Mouse (Mus musculus) liver, embryonic 13.5 days (tissue): Measurements from ENCODE around the gene Col2a1. TPM values are rescaled to one million over a fixed set of nuclear protein-coding genes. Genes with fewer than 3 reads are reported as not detected.

Experiments used
- ATAC-seq: fragments of 200-750 bp; cut with Nextera tagmentation; 2 replicates; pipeline ENCODE4 v1.8.0; 2017; ENCODE audit warnings: low read depth, mild to moderate bottlenecking, moderate number of reproducible peaks, moderate library complexity
- DNase-seq: peaks from one replicate; pipeline ENCODE4 v3.0.0; 2022
- H3K27ac ChIP-seq: fragments of 300-500 bp; sonication (generic); 2 replicates; pipeline ENCODE4 v1.5.1; 2015; ENCODE audit warnings: moderate library complexity, mild to moderate bottlenecking, inconsistent platforms
- H3K27me3 ChIP-seq: fragments of 300-500 bp; sonication (generic); 2 replicates; pipeline ENCODE4 v1.6.1; 2015; ENCODE audit warnings: mild to moderate bottlenecking, inconsistent platforms
- H3K36me3 ChIP-seq: fragments of 300-500 bp; sonication (generic); 2 replicates; pipeline ENCODE4 v1.6.1; 2015; ENCODE audit warnings: mild to moderate bottlenecking, inconsistent platforms
- H3K4me1 ChIP-seq: fragments of 300-500 bp; sonication (generic); replicated peaks from 2 replicates; pipeline ENCODE4 v1.6.1; 2015; ENCODE audit warnings: inconsistent platforms
- H3K4me2 ChIP-seq: fragments of 300-500 bp; sonication (generic); 2 replicates; pipeline ENCODE4 v1.6.1; 2015; ENCODE audit warnings: inconsistent platforms, mild to moderate bottlenecking, moderate library complexity
- H3K4me3 ChIP-seq: fragments of 300-500 bp; sonication (generic); replicated peaks from 2 replicates; pipeline ENCODE4 v1.5.1; 2015; ENCODE audit warnings: mild to moderate bottlenecking, inconsistent platforms
- H3K9ac ChIP-seq: fragments of 300-500 bp; sonication (generic); 2 replicates; pipeline ENCODE4 v1.6.1; 2015; ENCODE audit warnings: mild to moderate bottlenecking, inconsistent platforms
- H3K9me3 ChIP-seq: fragments of 300-500 bp; sonication (generic); replicated peaks from 2 replicates; pipeline ENCODE4 v1.6.1; 2016; ENCODE audit warnings: inconsistent platforms
- WGBS: fragments of 180-500 bp; shearing (Covaris S2); methylation state at CpG from one replicate; pipeline ENCODE4 v1.1.7; 2015; ENCODE audit not compliant: insufficient replicate concordance; 5-methylcytosine and 5-hydroxymethylcytosine counted together
- polyA plus RNA-seq: library from polyadenylated mRNA; unstranded; fragments of >200 nt; fragmentation: Nextera tagmentation; extraction: Ambion mirVana; gene quantifications from 2 replicates; pipeline ENCODE4 v1.2.1, GENCODE M21; 2015

Col2a1 gene
- polyA plus RNA-seq, 1 experiment from 2014 or later = 0.27 TPM

GRCm38 (mm10) chr15:97942538-97942937 is 62.0 kb downstream of the Col2a1 start:
- Histone ChIP-seq H3K27ac (no peak overlapping the region), H3K4me3 (no peak overlapping the region), H3K27me3 (no peaks in the 10 kb centered on the region), H3K36me3 (no peaks in the 10 kb centered on the region), H3K9ac (no peak overlapping the region), H3K4me1 (no peaks in the 10 kb centered on the region), H3K4me2 (no peak overlapping the region), H3K9me3 (no peaks in the 10 kb centered on the region)
- no peak for DNase-seq
- ATAC-seq = no peak
- WGBS = 65% methylated on average over 8 of the region's 8 CpGs

- WGBS = 69% methylated on average over 2 of the region's 2 CpGs
- ATAC-seq = no peak
These were observed 63.2 kb downstream of the Col2a1 start for GRCm38 (mm10) chr15:97941306-97941705.

GRCm38 (mm10) chr15:97940088-97940487 is 64.4 kb downstream of the Col2a1 start:
- Histone ChIP-seq H3K4me1 (no peaks in the 10 kb centered on the region), H3K4me3 (no peak overlapping the region), H3K9me3 (no peaks in the 10 kb centered on the region), H3K27me3 (no peaks in the 10 kb centered on the region), H3K36me3 (no peaks in the 10 kb centered on the region), H3K27ac (no peak overlapping the region), H3K9ac (no peak overlapping the region), H3K4me2 (no peak overlapping the region)
- DNase-seq = no peak
- no peak for ATAC-seq
- 60% methylated on average over 2 of the region's 2 CpGs for WGBS

More at GRCm38 (mm10) chr15:97941306-97941705, 63.2 kb downstream of the Col2a1 start:
- Histone ChIP-seq H3K36me3 (no peaks in the 10 kb centered on the region), H3K27ac (no peak overlapping the region), H3K4me1 (no peaks in the 10 kb centered on the region), H3K4me2 (no peak overlapping the region), H3K27me3 (no peaks in the 10 kb centered on the region), H3K9me3 (no peaks in the 10 kb centered on the region), H3K9ac (no peak overlapping the region), H3K4me3 (no peak overlapping the region)
- DNase-seq = no peak

GRCm38 (mm10) chr15:97938580-97938979 is 65.9 kb downstream of the Col2a1 start:
- Histone ChIP-seq H3K4me1 (no peaks in the 10 kb centered on the region), H3K9me3 (no peaks in the 10 kb centered on the region), H3K4me2 (no peak overlapping the region), H3K27me3 (no peaks in the 10 kb centered on the region), H3K4me3 (no peak overlapping the region), H3K36me3 (no peaks in the 10 kb centered on the region), H3K9ac (no peak overlapping the region), H3K27ac (no peak overlapping the region)
- no peak for DNase-seq
- WGBS = 52% methylated on average over 6 of the region's 6 CpGs
- no peak for ATAC-seq

GRCm38 (mm10) chr15:97932441-97932840 is 72.1 kb downstream of the Col2a1 start:
- WGBS = 70% methylated on average over 12 of the region's 12 CpGs
- H3K27ac ChIP-seq = no peak overlapping the region
- no peaks in the 10 kb centered on the region for H3K27me3 ChIP-seq
- no peaks in the 10 kb centered on the region for H3K4me1 ChIP-seq
- no peak overlapping the region for H3K4me3 ChIP-seq
- H3K4me2 ChIP-seq = no peak overlapping the region
- H3K9ac ChIP-seq = no peak overlapping the region
- H3K9me3 ChIP-seq = no peaks in the 10 kb centered on the region
- no peak for DNase-seq
- no peaks in the 10 kb centered on the region for H3K36me3 ChIP-seq
- no peak for ATAC-seq

- no peak for ATAC-seq
- no peak overlapping the region for H3K4me2 ChIP-seq
- no peaks in the 10 kb centered on the region for H3K9me3 ChIP-seq
- H3K27me3 ChIP-seq = no peaks in the 10 kb centered on the region
- no peak for DNase-seq
- H3K27ac ChIP-seq = no peak overlapping the region
- no peak overlapping the region for H3K4me3 ChIP-seq
- H3K4me1 ChIP-seq = no peaks in the 10 kb centered on the region
- no peak overlapping the region for H3K9ac ChIP-seq
- no peaks in the 10 kb centered on the region for H3K36me3 ChIP-seq
- 38% methylated on average over 13 of the region's 13 CpGs for WGBS
These were observed 75.2 kb downstream of the Col2a1 start for GRCm38 (mm10) chr15:97929259-97929824.

GRCm38 (mm10) chr15:97927821-97928220 is 76.7 kb downstream of the Col2a1 start:
- DNase-seq = no peak
- Histone ChIP-seq H3K36me3 (no peaks in the 10 kb centered on the region), H3K9ac (no peak overlapping the region), H3K27ac (no peak overlapping the region), H3K4me3 (no peak overlapping the region), H3K4me1 (no peaks in the 10 kb centered on the region), H3K4me2 (no peak overlapping the region), H3K9me3 (no peaks in the 10 kb centered on the region), H3K27me3 (no peaks in the 10 kb centered on the region)
- 26% methylated on average over 6 of the region's 6 CpGs for WGBS
- ATAC-seq = no peak

GRCm38 (mm10) chr15:97927018-97927417 is 77.5 kb downstream of the Col2a1 start:
- 52% methylated on average over 4 of the region's 4 CpGs for WGBS
- Histone ChIP-seq H3K9ac (no peak overlapping the region), H3K4me2 (no peak overlapping the region), H3K36me3 (no peaks in the 10 kb centered on the region), H3K4me3 (no peak overlapping the region), H3K4me1 (no peaks in the 10 kb centered on the region), H3K27ac (no peak overlapping the region), H3K27me3 (no peaks in the 10 kb centered on the region), H3K9me3 (no peaks in the 10 kb centered on the region)
- ATAC-seq = no peak
- DNase-seq = no peak

Other genes starting within 250 kb of the Col2a1 start
- 1.2 and 1.8 TPM in 2 replicates for gene Rapgef3, start 236.7 kb downstream of the Col2a1 start, polyA plus RNA-seq
- 89.5 and 101 TPM in 2 replicates for gene Slc48a1, start 226.2 kb downstream of the Col2a1 start, polyA plus RNA-seq
- gene Hdac7, start 160.2 kb downstream of the Col2a1 start, polyA plus RNA-seq = 8.0 and 8.3 TPM in 2 replicates
- gene Vdr, start 94.1 kb downstream of the Col2a1 start, polyA plus RNA-seq = 0.22 and 0.41 TPM in 2 replicates
- gene Tmem106c, start 40.5 kb downstream of the Col2a1 start, polyA plus RNA-seq = 14.8 and 15.8 TPM in 2 replicates
- gene Pfkm, start 87.9 kb upstream of the Col2a1 start, polyA plus RNA-seq = 26.7 and 28.1 TPM in 2 replicates
- gene Senp1, start 89.0 kb upstream of the Col2a1 start, polyA plus RNA-seq = 17.1 and 21.7 TPM in 2 replicates
- gene Asb8, start 160.9 kb upstream of the Col2a1 start, polyA plus RNA-seq = 23.7 and 25.4 TPM in 2 replicates
- 0.07 TPM in 1 of 2 replicates, not detected in the other for gene Ccdc184, start 162.5 kb upstream of the Col2a1 start, polyA plus RNA-seq
- gene Olfr288, start 190.8 kb upstream of the Col2a1 start, polyA plus RNA-seq = not detected in 2 replicates
- not detected in 2 replicates for gene Gm44579, start 216.3 kb upstream of the Col2a1 start, polyA plus RNA-seq
- not detected in 2 replicates for gene Olfr287, start 216.4 kb upstream of the Col2a1 start, polyA plus RNA-seq
- not detected in 2 replicates for gene Olfr286, start 229.8 kb upstream of the Col2a1 start, polyA plus RNA-seq